9 mouse cellular contexts compared by ENCODE assay signal in the genomic region with DNA sequence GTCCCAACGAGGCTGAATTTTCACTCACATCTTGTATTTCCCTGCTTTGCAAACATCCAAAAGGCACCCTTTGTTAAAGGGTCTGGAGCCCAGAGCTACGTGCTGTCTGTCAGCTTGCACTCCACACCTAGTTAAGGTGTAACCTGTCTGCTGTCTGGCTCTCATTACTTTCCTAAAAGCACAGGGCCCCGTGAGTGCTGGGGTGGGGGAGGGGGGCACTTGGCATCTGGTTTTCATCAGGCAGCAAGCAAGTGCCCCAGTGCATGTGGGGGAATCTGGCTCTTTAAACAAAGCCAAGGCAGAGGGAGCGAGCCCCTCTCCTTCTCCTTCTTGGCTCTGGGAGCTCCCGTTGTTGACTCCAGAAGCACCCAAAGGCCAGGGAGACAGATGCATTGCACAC. TPM values are rescaled to one million over a fixed set of nuclear protein-coding genes. Genes with fewer than 3 reads are reported as not detected.
A peak's percentile ranks its signal among the peaks of the same experiment; 100 is the strongest.
DNase-seq lines count a peak whose midpoint lies in the region; ATAC-seq lines count a peak whose summit lies in the region.
"Had no signal": no experiment of that assay in that cellular context is flagged by ENCODE, and none has a peak within 500 bp of the region (broad histone marks: within the 10 kb centered on the region; RNA-seq: fewer than 3 reads in every experiment).

No protein-coding gene starts in this region.

- no peaks in the 10 kb centered on the region; the same call in 1 of the 2 replicates for H3K36me3 ChIP-seq in heart, embryonic 14.5 days (ENCODE audit: control insufficient read depth, insufficient read depth, low read length)
- no peaks in the 10 kb centered on the region for H3K36me3 ChIP-seq in midbrain, embryonic 11.5 days (ENCODE audit: control insufficient read depth, insufficient read depth, low read length)
- no peaks in the 10 kb centered on the region for H3K36me3 ChIP-seq in midbrain, embryonic 15.5 days (replicated peaks)
- H3K36me3 ChIP-seq in limb, embryonic 11.5 days (ENCODE audit: control insufficient read depth, insufficient read depth, low read length): no peaks in the 10 kb centered on the region
- H3K36me3 ChIP-seq: hindbrain, embryonic 15.5 days had no signal

- peak overlapping the region; percentile 37 for H3K4me2 ChIP-seq in heart, embryonic 14.5 days (ENCODE audit: low read length)
- no peak overlapping the region for H3K4me2 ChIP-seq in midbrain, embryonic 11.5 days
- H3K4me2 ChIP-seq in midbrain, embryonic 15.5 days: no peak overlapping the region
- peak overlapping the region; percentile 35; the same call in 1 of the 2 replicates for H3K4me2 ChIP-seq in limb, embryonic 11.5 days (ENCODE audit: low read depth, severe bottlenecking)
- H3K4me2 ChIP-seq: hindbrain, embryonic 15.5 days had no signal

- no peaks in the 10 kb centered on the region for H3K9me3 ChIP-seq in heart, embryonic 14.5 days (ENCODE audit: control insufficient read depth, low read length)
- no peaks in the 10 kb centered on the region for H3K9me3 ChIP-seq in midbrain, embryonic 11.5 days (ENCODE audit: control insufficient read depth, low read length)
- H3K9me3 ChIP-seq in midbrain, embryonic 15.5 days: no peaks in the 10 kb centered on the region
- H3K9me3 ChIP-seq in limb, embryonic 11.5 days (ENCODE audit: control insufficient read depth, low read length): no peaks in the 10 kb centered on the region
- H3K9me3 ChIP-seq: hindbrain, embryonic 15.5 days had no signal

- peak overlapping the region; percentile 78 to 87 for H3K27ac ChIP-seq in heart, embryonic 14.5 days (replicated peaks in 1 of 2; ENCODE audit: control insufficient read depth in 1 of 2, insufficient read depth in 1 of 2, low read depth in 2 of 2, low read length in 2 of 2)
- H3K27ac ChIP-seq in midbrain, embryonic 11.5 days (ENCODE audit: low read depth, low read length): no peak overlapping the region
- H3K27ac ChIP-seq in midbrain, embryonic 15.5 days: no peak overlapping the region
- peak overlapping the region; percentile 100 for H3K27ac ChIP-seq in limb, embryonic 11.5 days (replicated peaks; ENCODE audit: low read depth, low read length)
- H3K27ac ChIP-seq: hindbrain, embryonic 15.5 days had no signal

- peaks cover 61 to 77% of the 10 kb centered on the region in 2 experiments for H3K4me1 ChIP-seq in heart, embryonic 14.5 days (ENCODE audit: control insufficient read depth in 2 of 2, insufficient read depth in 2 of 2, low read length in 2 of 2)
- H3K4me1 ChIP-seq in midbrain, embryonic 11.5 days (ENCODE audit: control insufficient read depth, insufficient read depth, low read length): peaks cover 44% of the 10 kb centered on the region
- H3K4me1 ChIP-seq in midbrain, embryonic 15.5 days: peaks cover 79% of the 10 kb centered on the region
- H3K4me1 ChIP-seq in limb, embryonic 11.5 days (ENCODE audit: control insufficient read depth, insufficient read depth, low read length): peaks cover 84% of the 10 kb centered on the region

- H3K27me3 ChIP-seq in heart, embryonic 14.5 days (ENCODE audit: control insufficient read depth, insufficient read depth, low read length): no peaks in the 10 kb centered on the region
- no peaks in the 10 kb centered on the region for H3K27me3 ChIP-seq in midbrain, embryonic 11.5 days (ENCODE audit: control insufficient read depth, insufficient read depth, low read length)
- no peaks in the 10 kb centered on the region for H3K27me3 ChIP-seq in midbrain, embryonic 15.5 days (replicated peaks)
- no peaks in the 10 kb centered on the region for H3K27me3 ChIP-seq in limb, embryonic 11.5 days (ENCODE audit: control insufficient read depth, insufficient read depth, low read length)
- H3K27me3 ChIP-seq: hindbrain, embryonic 15.5 days had no signal

- intact Hi-C loops in heart, postnatal 10 days (cut with DNase I): no loop called here

- peak overlapping the region; percentile 46; the same call in 1 of the 2 replicates for H3K9ac ChIP-seq in heart, embryonic 14.5 days (ENCODE audit: low read length)
- H3K9ac ChIP-seq in midbrain, embryonic 11.5 days (ENCODE audit: low read length): no peak overlapping the region
- no peak overlapping the region for H3K9ac ChIP-seq in midbrain, embryonic 15.5 days
- peak overlapping the region; percentile 52 for H3K9ac ChIP-seq in limb, embryonic 11.5 days (ENCODE audit: low read length)
- H3K9ac ChIP-seq: hindbrain, embryonic 15.5 days had no signal

- H3K4me3 ChIP-seq in heart, embryonic 14.5 days (ENCODE audit: control insufficient read depth in 1 of 2, insufficient read depth in 1 of 2, low read depth in 1 of 2, low read length in 2 of 2): no peak overlapping the region
- no peak overlapping the region for H3K4me3 ChIP-seq in midbrain, embryonic 11.5 days (ENCODE audit: low read depth, low read length)
- no peak overlapping the region for H3K4me3 ChIP-seq in midbrain, embryonic 15.5 days
- H3K4me3 ChIP-seq in limb, embryonic 11.5 days (ENCODE audit: low read depth, low read length): 0 out of 2 replicates have a peak overlapping the region, but pooled peaks have one; percentile 2
- H3K4me3 ChIP-seq: hindbrain, embryonic 15.5 days had no signal

- no peak for DNase-seq in heart, postnatal 10 days
- peak; percentile 77 for DNase-seq in midbrain, embryonic 11.5 days (ENCODE audit: low spot score, missing footprints)
- peak; percentile 93 for DNase-seq in limb, embryonic 11.5 days (ENCODE audit: low spot score)
- no peak for DNase-seq in spleen, postnatal 14 days (ENCODE audit: low spot score in 2 of 2)
- no peak for DNase-seq in thymus, postnatal 4 days

- ATAC-seq in heart, embryonic 14.5 days (ENCODE audit: insufficient number of reproducible peaks, insufficient read depth, low FRiP score, low read depth): no peak; the same call in 1 of the 2 replicates
- no peak for ATAC-seq in midbrain, embryonic 11.5 days (ENCODE audit: low FRiP score)
- ATAC-seq in midbrain, embryonic 15.5 days (replicated peaks): no peak
- peak; percentile 81 for ATAC-seq in limb, embryonic 11.5 days (ENCODE audit: insufficient number of reproducible peaks, low FRiP score, low TSS enrichment, low read depth)
- ATAC-seq in CD4-positive, CD25-positive, alpha-beta regulatory T cell, adult 4 months: no peak

- WGBS in heart, embryonic 14.5 days: 15% methylated on average over 5 of the region's 5 CpGs
- WGBS in midbrain, embryonic 11.5 days: 54% methylated on average over 5 of the region's 5 CpGs
- WGBS in midbrain, embryonic 15.5 days: 45% methylated on average over 5 of the region's 5 CpGs
- WGBS in limb, embryonic 11.5 days: 5% methylated on average over 5 of the region's 5 CpGs

RNA-seq across cellular contexts. Expression of a gene that starts 18.5 kb away (rescaled TPM):
- 25.5 and 28.1 TPM in 2 replicates for polyA plus RNA-seq in heart, embryonic 14.5 days (2014; fragmentation: Nextera tagmentation; extraction: Ambion mirVana)
- 10 to 100 TPM; 21.6 to 24.9 TPM for total RNA-seq in heart, postnatal 10 days (2021)
- polyA plus RNA-seq in midbrain, embryonic 11.5 days (2014; fragmentation: Nextera tagmentation; extraction: Ambion mirVana): 19.8 and 20.8 TPM in 2 replicates
- 99.0 and 104 TPM in 2 replicates for polyA plus RNA-seq in midbrain, embryonic 15.5 days (2015; fragmentation: Nextera tagmentation; extraction: Ambion mirVana)
- 57.5 and 60.1 TPM in 2 replicates for polyA plus RNA-seq in limb, embryonic 11.5 days (2014; fragmentation: Nextera tagmentation; extraction: Ambion mirVana)
- 1 to 10 TPM; 3.7 to 4.4 TPM for polyA plus RNA-seq in CD4-positive, CD25-positive, alpha-beta regulatory T cell, adult 4 months (2017; shearing (Covaris generic))

Comparison
In these comparisons a context has a peak if more than half of its experiments do, and no peak if none do; other contexts are left out.
1. H3K27ac ChIP-seq: peak in heart, embryonic 14.5 days (2 of 2) and limb, embryonic 11.5 days (single experiment); none in midbrain, embryonic 11.5 days (single experiment) and midbrain, embryonic 15.5 days (single experiment).
2. H3K4me2 ChIP-seq: peak in heart, embryonic 14.5 days (single experiment) and limb, embryonic 11.5 days (single experiment); none in midbrain, embryonic 11.5 days (single experiment) and midbrain, embryonic 15.5 days (single experiment).
3. H3K9ac ChIP-seq: peak in heart, embryonic 14.5 days (single experiment) and limb, embryonic 11.5 days (single experiment); none in midbrain, embryonic 11.5 days (single experiment) and midbrain, embryonic 15.5 days (single experiment).
4. DNase-seq: peak in midbrain, embryonic 11.5 days (single experiment) and limb, embryonic 11.5 days (single experiment); none in heart, postnatal 10 days (0 of 2), spleen, postnatal 14 days (0 of 2) and thymus, postnatal 4 days (single experiment).